Mouse (Mus musculus): ENCODE results near the gene Ythdc1. TPM values are rescaled to one million over a fixed set of nuclear protein-coding genes. Genes with fewer than 3 reads are reported as not detected.

Ythdc1 gene
- total RNA-seq, 2 experiments from 2014 or later, result 97.7 to 171 TPM

DNA sequence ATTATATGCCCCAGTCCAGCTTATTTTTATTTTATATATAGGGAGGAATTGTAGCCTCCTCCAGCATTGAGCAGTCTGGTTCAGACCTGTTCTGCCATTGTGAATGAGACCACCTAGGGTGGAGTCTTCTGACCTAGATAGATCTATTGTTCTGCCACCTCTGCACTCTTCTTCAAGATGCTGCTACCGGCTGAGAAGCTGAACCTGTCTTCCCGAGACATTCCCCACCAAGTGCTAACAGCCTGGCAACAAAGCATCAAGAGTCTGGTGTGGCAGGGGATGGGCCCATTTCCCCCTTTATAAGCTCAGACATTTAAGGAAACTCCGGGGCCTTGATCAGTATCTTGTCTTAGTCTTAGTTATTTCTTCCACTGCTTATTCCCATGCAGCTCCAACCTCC is 54.3 kb downstream of the Ythdc1 start:
- no peak for ATAC-seq (replicated peaks; ENCODE audit: low FRiP score, low TSS enrichment, poor library complexity, severe bottlenecking)

DNA sequence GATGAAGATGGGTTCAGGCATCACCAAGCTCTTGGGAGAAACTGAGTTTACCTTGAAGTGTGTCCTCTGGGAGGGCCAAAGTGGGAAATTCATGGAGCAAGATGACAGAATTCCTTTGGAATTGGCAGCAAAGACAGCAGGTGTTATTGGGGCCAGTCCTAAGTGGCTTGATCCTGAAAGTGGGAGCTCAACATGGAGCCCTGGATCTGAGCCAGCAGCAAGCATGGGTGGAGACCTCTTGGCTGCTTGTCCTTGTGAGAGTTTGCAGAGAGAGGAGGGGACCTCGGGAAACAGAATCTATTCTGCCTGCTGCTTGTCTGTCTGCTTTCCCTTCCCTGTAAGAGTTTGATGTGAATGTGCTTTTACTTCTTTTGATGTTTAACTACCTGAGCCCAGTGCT is 67.9 kb downstream of the Ythdc1 start:
- ATAC-seq (replicated peaks; ENCODE audit: low FRiP score, low TSS enrichment, poor library complexity, severe bottlenecking), result no peak

Other genes starting within 250 kb of the Ythdc1 start
- gene Tmprss11f, start 171.8 kb upstream of the Ythdc1 start, total RNA-seq (2014; fragmentation: Nextera tagmentation), result not detected in 2 replicates
- not detected in 2 replicates for gene Tmprss11f, start 171.8 kb upstream of the Ythdc1 start, total RNA-seq (2017)
- gene Tmprss11b, start 127.9 kb upstream of the Ythdc1 start, total RNA-seq (2014; fragmentation: Nextera tagmentation), result not detected in 2 replicates
- not detected in 2 replicates for gene Tmprss11b, start 127.9 kb upstream of the Ythdc1 start, total RNA-seq (2017)
- gene Tmprss11e, start 58.4 kb upstream of the Ythdc1 start, total RNA-seq (2014; fragmentation: Nextera tagmentation), result not detected in 2 replicates
- not detected in 2 replicates for gene Tmprss11e, start 58.4 kb upstream of the Ythdc1 start, total RNA-seq (2017)
- not detected in 2 replicates for gene Ugt2b34, start 102.7 kb downstream of the Ythdc1 start, total RNA-seq (2014; fragmentation: Nextera tagmentation)
- not detected in 2 replicates for gene Ugt2b34, start 102.7 kb downstream of the Ythdc1 start, total RNA-seq (2017)
- gene Ugt2b1, start 122.3 kb downstream of the Ythdc1 start, total RNA-seq (2014; fragmentation: Nextera tagmentation), result not detected in 2 replicates
- gene Ugt2b1, start 122.3 kb downstream of the Ythdc1 start, total RNA-seq (2017), result not detected in 2 replicates
- gene Ugt2b35, start 196.6 kb downstream of the Ythdc1 start, total RNA-seq (2014; fragmentation: Nextera tagmentation), result not detected in 2 replicates
- gene Ugt2b35, start 196.6 kb downstream of the Ythdc1 start, total RNA-seq (2017), result not detected in 2 replicates